Mouse (Mus musculus) neural tube, embryonic 10.5 days (tissue): ENCODE data around the gene Noc3l.

ENCODE experiments used
- DNase-seq: peaks from one replicate; pipeline ENCODE4 v3.0.0-alpha.2; 2017; ENCODE audit warnings: low spot score; ENCODE audit errors: extremely low spot score

Gene Noc3l

GRCm38 (mm10) chr19:38818766-38819426 lies at the start of gene Noc3l:
TSS of gene Noc3l (minus strand) at chr19:38819237.
- DNase-seq = peak; percentile 98

- DNase-seq = no peak
Observed at GRCm38 (mm10) chr19:38862523-38862922, 43.5 kb upstream of the Noc3l start.

GRCm38 (mm10) chr19:38858224-38858623 lies 39.2 kb upstream of the Noc3l start:
- DNase-seq = no peak

- DNase-seq = no peak
Observed at GRCm38 (mm10) chr19:38846373-38846772, 27.3 kb upstream of the Noc3l start.

GRCm38 (mm10) chr19:38844817-38845216 lies 25.8 kb upstream of the Noc3l start:
- no peak for DNase-seq

- DNase-seq = no peak
Observed at GRCm38 (mm10) chr19:38837171-38837641, 18.2 kb upstream of the Noc3l start.

GRCm38 (mm10) chr19:38836438-38837170 lies 17.6 kb upstream of the Noc3l start, which contains the start of gene Tbc1d12:
TSS of gene Tbc1d12 (plus strand) at chr19:38836579.
- DNase-seq = peak; percentile 87

GRCm38 (mm10) chr19:38836084-38836437 lies 17.0 kb upstream of the Noc3l start:
- DNase-seq = no peak

GRCm38 (mm10) chr19:38833224-38833623 lies 14.2 kb upstream of the Noc3l start:
- no peak for DNase-seq

GRCm38 (mm10) chr19:38820186-38820804 lies 1.3 kb upstream of the Noc3l start:
- no peak for DNase-seq

GRCm38 (mm10) chr19:38819427-38819802 lies 378 bp upstream of the Noc3l start:
- no peak for DNase-seq

GRCm38 (mm10) chr19:38818191-38818590 lies 846 bp downstream of the Noc3l start:
- no peak for DNase-seq

GRCm38 (mm10) chr19:38798801-38799200 lies 20.2 kb downstream of the Noc3l start:
- DNase-seq = no peak

GRCm38 (mm10) chr19:38798291-38798690 lies 20.7 kb downstream of the Noc3l start:
- DNase-seq = no peak

- no peak for DNase-seq
Observed at GRCm38 (mm10) chr19:38796546-38796945, 22.5 kb downstream of the Noc3l start.

- DNase-seq = no peak
Observed at GRCm38 (mm10) chr19:38793563-38794045, 25.4 kb downstream of the Noc3l start.

GRCm38 (mm10) chr19:38787756-38788155 lies 31.3 kb downstream of the Noc3l start:
- no peak for DNase-seq

- DNase-seq = no peak
Observed at GRCm38 (mm10) chr19:38783542-38783941, 35.5 kb downstream of the Noc3l start.

- no peak for DNase-seq
Observed at GRCm38 (mm10) chr19:38778805-38779204, 40.2 kb downstream of the Noc3l start.

GRCm38 (mm10) chr19:38775548-38775947 lies 43.5 kb downstream of the Noc3l start:
- DNase-seq = peak; percentile 28

GRCm38 (mm10) chr19:38766306-38766705 lies 52.7 kb downstream of the Noc3l start:
- DNase-seq = no peak

- DNase-seq = no peak
Observed at GRCm38 (mm10) chr19:38760441-38760840, 58.6 kb downstream of the Noc3l start.
